Mouse (Mus musculus) layer of hippocampus, adult 18-20 months (tissue): ENCODE results near the gene A030014E15Rik. TPM values are rescaled to one million over a fixed set of nuclear protein-coding genes. Genes with fewer than 3 reads are reported as not detected.
"Not testable (repeated sequence)": the region's sequence is repeated elsewhere in the genome, so short reads cannot be mapped to it uniquely, and the experiment has no call there.

ENCODE experiments used
- DNase-seq, 2 experiments: peaks; one replicate each; pipeline ENCODE4 v3.0.0; 2022; ENCODE audit warnings: low spot score in 2 of 2
- long read RNA-seq: library from polyadenylated mRNA; stranded (forward); transcript quantifications from one replicate; pipeline ENCODE4 v2.0.0, GENCODE M21; 2021
- total RNA-seq, 2 experiments: library from RNA; stranded (reverse); gene quantifications; 2 replicates each; pipeline ENCODE4 v1.2.3; 2021

A030014E15Rik gene
- total RNA-seq = not detected
- long read RNA-seq = 0 reads

GRCm38 (mm10) chr1:82924650-82925049 is at the start of gene A030014E15Rik:
A030014E15Rik (plus strand) TSS chr1:82924917.
- DNase-seq = no peak

GRCm38 (mm10) chr1:82879172-82879571 is 45.5 kb upstream of the A030014E15Rik start:
- no peak for DNase-seq

GRCm38 (mm10) chr1:82880196-82880595 is 44.5 kb upstream of the A030014E15Rik start:
- DNase-seq = no peak

DNA sequence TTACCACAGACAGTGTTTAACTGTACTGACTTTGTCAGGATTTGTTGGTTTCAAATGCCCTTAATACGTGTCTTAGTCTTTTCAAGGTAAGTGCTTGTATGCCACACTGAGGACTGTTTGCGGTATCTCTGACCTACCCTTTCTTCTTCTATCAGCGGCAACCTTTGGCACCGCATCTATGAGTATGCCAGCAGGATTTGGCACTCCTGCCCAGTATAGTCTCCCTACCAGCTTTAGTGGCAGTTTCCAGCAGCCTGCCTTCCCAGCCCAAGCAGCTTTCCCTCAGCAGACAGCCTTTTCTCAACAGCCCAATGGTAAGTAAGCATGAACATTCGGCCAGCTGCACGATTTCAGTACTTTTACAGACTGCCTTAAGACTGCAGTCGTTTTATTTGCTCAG is 31.4 kb upstream of the A030014E15Rik start:
- no peak for DNase-seq

DNA sequence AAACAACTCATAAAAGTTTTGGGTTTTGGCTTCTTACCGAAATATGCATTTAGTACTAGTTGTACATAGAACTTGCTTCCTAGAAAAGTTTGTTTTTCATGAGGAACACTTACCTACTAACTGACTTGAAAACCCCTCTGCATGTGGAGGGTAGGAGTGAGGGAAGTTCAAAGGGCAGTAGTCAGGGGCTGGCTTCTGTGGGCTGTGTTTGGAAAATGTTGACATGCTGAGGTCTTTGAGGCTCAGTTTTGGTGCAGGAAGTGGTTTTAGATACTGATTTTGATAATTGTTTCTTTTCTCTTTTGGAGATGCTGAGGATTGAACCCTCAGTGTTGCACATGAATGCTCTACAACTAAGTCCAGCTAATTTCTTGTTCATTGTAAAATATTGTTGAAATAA is 24.1 kb upstream of the A030014E15Rik start:
- no peak for DNase-seq

DNA sequence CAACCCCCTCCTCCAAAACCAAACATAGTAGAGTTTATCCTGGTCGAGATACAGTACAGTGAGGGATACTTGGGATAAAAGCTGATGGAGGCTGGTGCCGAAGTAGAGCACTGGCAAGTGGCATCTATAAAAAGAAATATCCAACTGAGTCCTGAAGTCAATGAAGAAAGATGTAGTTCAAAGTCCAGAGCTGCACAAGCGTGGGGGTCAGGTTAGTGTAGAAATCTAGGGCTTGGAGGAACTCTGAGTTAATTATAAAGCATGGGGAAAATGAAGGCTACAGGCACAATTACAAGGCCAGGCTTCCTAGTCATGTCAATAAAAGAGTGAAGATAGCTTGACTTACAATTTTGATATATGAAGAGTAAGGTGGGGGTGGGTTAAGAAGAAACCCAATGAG is 23.5 kb upstream of the A030014E15Rik start:
- DNase-seq = no peak

DNA sequence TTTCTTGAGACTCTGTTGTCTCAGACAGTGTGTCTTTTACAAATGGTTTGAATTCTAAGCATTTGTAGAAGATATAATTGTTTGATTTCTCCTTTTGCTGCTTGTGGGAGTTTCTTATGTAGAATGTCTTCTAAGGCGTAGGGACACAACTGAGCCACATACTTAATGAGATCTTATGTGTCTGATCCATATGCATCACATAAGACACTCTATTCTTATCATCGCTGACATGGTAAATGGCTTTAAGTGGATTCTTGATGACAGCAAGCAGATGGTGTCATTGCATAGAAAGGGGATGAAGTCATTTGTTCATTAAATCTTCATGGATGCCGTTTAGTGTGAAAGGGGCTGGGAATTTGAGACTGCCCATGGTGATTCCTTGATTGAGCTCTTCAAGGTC is 18.8 kb upstream of the A030014E15Rik start:
- DNase-seq = no peak

DNA sequence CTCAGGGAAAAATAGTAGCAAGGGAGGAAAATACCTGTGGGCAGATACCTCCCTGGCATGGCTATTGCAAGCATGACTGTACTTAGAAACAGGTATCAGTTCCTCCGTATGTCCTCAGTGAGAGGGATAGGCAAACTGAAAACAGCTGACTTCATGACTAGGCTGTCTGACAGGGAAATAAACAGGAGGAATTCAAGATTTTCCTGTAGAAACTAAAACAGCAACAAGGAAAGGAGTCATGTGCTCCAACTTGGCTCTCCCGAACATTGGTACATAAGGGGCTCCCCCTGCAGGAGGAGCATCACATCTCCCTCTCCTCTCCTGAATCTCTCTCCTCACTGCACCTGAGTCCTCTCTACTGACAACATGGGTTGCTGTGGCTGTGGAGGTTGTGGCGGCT is 11.7 kb upstream of the A030014E15Rik start, which contains the start of gene A030005L19Rik:
A030005L19Rik (plus strand) TSS at position 301 of the 400 bp plus-strand sequence.
- DNase-seq = no peak

DNA sequence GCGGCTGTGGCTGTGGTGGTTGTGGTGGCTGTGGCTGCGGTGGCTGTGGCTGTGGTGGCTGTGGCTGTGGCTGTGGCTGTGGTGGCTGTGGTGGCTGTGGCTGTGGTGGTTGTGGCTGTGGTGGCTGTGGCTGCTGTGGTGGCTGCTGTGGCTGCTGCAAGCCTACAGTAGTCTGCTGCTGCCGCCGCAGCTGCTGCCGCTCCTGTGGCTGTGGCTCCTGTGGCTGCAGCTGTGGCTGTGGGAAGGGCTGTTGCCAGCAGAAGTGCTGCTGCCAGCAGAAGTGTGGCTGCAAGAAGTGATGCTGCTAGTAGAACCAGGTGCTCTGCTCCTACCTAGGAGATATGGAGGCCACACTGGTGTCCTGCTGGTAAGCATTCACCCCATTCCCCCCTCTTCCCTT is 11.3 kb upstream of the A030014E15Rik start:
- DNase-seq = not testable (repeated sequence)

DNA sequence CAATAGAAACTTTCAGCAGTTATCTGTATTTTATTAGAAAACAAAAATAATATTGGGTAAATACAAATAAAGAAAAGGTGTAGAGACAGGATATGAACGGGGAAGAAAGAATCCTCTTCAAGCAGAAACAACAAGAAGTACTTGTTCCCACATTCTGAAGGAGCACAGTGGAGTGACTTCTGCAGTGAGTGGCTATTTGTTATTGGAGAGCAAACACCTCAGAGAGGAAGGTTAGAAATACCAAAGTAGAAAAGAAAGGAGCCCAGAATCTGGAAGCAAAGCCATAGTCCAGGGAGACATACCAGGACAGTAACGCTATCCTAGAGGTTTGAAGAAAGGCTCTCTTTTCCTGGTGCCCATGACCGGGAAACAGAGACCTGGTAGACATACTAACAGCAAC is 5.8 kb downstream of the A030014E15Rik start:
- DNase-seq = not testable (repeated sequence)

DNA sequence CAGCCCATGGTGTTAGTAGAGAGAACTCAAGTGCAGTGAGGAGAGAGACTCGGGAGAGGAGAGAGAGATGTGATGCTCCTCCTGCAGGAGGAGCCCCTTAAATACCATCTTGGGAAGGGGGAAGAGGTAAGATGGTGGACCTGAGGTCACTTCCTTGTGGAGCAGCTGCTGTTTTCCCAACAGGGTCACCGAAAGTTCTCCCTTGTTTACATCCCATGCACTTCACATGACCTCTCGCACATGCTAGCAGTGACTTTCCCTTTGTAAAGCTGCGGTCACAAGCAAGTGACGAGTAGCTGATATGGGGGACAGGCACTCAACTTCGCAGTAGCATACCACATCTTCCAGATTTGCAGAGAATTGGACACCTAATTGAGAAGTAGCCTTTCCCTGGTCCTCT is 6.6 kb downstream of the A030014E15Rik start, which contains the start of gene Gm6217:
Gm6217 (minus strand) TSS at position 74 of the 400 bp plus-strand sequence.
- DNase-seq = not testable (repeated sequence)

GRCm38 (mm10) chr1:82938666-82939065 is 13.9 kb downstream of the A030014E15Rik start:
- no peak for DNase-seq

DNA sequence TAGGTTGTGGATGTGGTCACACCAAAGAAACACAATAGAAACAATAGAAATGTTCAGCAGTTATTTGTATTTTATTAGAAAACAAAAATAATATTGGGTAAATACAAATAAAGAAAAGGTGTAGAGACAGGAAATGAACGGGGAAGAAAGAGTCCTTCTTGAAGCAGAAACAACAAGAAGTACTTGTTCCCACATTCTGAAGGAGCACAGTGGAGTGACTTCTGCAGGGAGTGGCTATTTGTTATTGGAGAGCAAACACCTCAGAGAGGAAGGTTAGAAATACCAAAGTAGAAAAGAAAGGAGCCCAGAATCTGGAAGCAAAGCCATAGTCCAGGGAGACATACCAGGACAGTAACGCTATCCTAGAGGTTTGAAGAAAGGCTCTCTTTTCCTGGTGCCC is 17.8 kb downstream of the A030014E15Rik start:
- not testable (repeated sequence) for DNase-seq

DNA sequence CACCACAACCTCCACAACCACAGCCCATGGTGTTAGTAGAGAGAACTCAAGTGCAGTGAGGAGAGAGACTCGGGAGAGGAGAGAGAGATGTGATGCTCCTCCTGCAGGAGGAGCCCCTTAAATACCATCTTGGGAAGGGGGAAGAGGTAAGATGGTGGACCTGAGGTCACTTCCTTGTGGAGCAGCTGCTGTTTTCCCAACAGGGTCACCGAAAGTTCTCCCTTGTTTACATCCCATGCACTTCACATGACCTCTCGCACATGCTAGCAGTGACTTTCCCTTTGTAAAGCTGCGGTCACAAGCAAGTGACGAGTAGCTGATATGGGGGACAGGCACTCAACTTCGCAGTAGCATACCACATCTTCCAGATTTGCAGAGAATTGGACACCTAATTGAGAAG is 18.6 kb downstream of the A030014E15Rik start, which contains the start of gene A030003K21Rik:
A030003K21Rik (minus strand) TSS at position 94 of the 400 bp plus-strand sequence.
- DNase-seq = not testable (repeated sequence)

GRCm38 (mm10) chr1:82946029-82946428 is 21.3 kb downstream of the A030014E15Rik start:
- DNase-seq = not testable (repeated sequence)

- no peak for DNase-seq
Measured at GRCm38 (mm10) chr1:82948601-82949000, 23.9 kb downstream of the A030014E15Rik start.

DNA sequence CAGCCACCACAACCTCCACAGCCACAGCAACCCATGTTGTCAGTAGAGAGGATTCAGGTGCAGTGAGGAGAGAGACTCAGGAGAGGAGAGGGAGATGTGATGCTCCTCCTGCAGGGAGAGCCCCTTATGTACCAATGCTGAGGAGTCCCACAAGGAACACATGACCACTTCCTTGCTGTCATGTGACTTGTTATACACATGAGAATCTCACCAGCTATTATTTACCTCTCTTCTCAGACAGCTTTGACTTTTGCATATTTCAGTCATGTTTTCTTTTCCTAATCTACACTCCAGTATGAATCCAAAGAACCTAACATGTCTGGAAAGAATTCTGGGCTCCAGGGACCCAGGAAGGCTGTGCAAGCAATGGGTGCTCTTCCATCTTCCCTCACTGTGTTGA is 31.2 kb downstream of the A030014E15Rik start, which contains the start of gene Gm7544:
Gm7544 (minus strand) TSS at position 101 of the 400 bp plus-strand sequence.
- DNase-seq = not testable (repeated sequence)

GRCm38 (mm10) chr1:82959870-82960385 is 35.2 kb downstream of the A030014E15Rik start, which contains the start of gene Gm47955:
Gm47955 (plus strand) TSS chr1:82960286.
- DNase-seq = no peak

DNA sequence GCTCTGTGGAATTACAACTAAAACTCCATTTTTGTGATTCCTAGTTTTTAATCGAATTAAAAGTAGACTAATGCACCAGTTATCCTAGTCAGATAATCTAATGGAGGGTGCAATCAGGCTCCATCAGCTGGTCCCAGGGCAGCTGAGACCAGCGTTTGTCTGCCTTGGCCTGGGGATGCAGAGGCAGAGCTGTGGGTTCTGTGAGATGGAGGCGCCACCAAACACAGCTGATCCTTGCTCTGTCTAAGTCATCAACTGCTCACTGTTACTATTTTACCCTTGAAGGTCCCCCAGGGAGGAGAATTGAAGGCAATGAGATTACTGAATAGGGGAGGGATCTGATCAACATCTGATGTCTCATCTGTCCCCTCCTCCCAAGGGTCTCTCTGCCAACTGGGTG is 41.7 kb downstream of the A030014E15Rik start:
- DNase-seq = no peak

DNA sequence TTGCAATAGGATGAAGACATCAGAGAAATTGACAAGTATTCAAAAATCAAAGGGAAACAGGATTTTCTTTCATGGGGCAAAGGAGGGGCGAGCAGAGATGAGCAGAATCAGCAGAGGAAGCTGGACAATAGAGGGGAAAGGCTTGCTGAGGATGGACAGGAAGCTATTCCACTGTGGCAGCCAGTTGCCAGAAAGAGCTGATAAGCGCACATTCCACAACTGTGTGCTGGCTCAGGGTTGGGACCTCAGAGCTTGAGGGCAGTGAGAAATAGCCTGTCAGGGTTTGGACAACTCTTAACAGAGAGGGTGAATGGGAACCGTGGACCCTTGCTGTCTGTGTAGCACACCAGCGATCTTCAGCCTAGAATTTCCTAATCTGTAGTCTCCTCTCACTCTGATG is 47.3 kb downstream of the A030014E15Rik start:
- DNase-seq = no peak

GRCm38 (mm10) chr1:82973244-82973643 is 48.5 kb downstream of the A030014E15Rik start:
- DNase-seq = no peak

DNA sequence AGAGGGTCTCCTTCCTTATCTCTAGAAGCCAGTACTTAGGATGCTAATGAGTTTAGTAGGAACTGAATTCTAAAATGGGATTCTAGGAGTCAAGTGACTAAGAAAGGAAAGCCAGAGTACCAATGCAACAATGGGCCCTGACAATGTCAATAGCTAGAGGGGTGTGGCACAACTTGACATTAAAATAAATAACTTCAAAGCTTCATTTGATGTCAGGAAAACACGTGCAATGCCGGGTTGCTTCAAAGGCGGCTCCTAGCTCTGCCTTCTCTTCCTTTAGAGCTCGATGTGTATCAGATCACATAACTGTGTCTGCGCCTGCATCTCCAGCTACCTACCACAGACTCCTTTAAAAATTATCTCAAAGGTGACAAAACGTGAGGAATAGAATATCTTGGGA is 49.2 kb downstream of the A030014E15Rik start:
- no peak for DNase-seq

DNA sequence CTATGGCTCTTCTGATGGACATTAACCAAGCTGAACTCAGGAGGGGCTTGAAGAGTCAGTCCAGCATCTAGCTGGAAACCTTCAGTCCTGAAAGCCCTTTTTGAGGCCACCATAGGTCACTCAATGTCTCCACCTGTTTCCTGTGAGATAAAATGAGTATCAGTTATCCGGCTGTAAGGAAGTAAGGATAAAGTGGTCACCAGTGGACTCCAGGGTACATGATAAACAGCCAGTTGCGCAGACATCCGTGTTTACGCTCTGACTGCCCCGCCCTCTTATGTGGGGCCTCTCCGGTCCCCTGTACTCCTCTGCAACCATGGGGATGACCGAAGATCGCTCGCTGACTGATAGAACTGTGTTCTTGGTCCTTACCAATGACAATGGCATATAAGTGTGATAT is 49.6 kb downstream of the A030014E15Rik start:
- no peak for DNase-seq
